Mouse (Mus musculus) spleen, adult 2 months (tissue): Measurements from ENCODE around the gene Yars.

Experiments
- CTCF ChIP-seq: fragments of 200-500 bp; IDR thresholded peaks from 2 replicates; pipeline ENCODE4 v1.5.1; 2011; ENCODE audit warnings: mild to moderate bottlenecking, inconsistent platforms; ENCODE audit not compliant: insufficient read depth, insufficient read length, insufficient replicate concordance; ENCODE audit errors: extremely low read depth
- POLR2A ChIP-seq: fragments of 200-500 bp; IDR thresholded peaks from 2 replicates; pipeline ENCODE4 v1.6.1; 2011; ENCODE audit warnings: low read depth, low read length, inconsistent platforms

- TF ChIP-seq CTCF (no peak), POLR2A (no peak)
Measured at GRCm38 (mm10) chr4:129161581-129162255, 27.8 kb upstream of the Yars start.
